Mouse (Mus musculus) right cerebral cortex, adult 2 months (tissue): ENCODE measurements around the gene Nedd9.

Experiments
- DNase-seq, 2 experiments: peaks; one replicate each; pipeline ENCODE4 v3.0.0; 2021 to 2022; ENCODE audit warnings: low spot score in 2 of 2

The Nedd9 gene

GRCm38 (mm10) chr13:41410191-41411074, 76.7 kb downstream of the Nedd9 start:
- DNase-seq = no peak

- DNase-seq = no peak
Measured at GRCm38 (mm10) chr13:41409291-41409690, 77.9 kb downstream of the Nedd9 start.

GRCm38 (mm10) chr13:41408374-41408952, 78.7 kb downstream of the Nedd9 start:
- DNase-seq = peak in 1 of 2 experiments; percentile 5

GRCm38 (mm10) chr13:41405009-41405408, 82.2 kb downstream of the Nedd9 start:
- DNase-seq = no peak

GRCm38 (mm10) chr13:41403838-41404237, 83.3 kb downstream of the Nedd9 start:
- DNase-seq = no peak

GRCm38 (mm10) chr13:41402441-41403003, 84.6 kb downstream of the Nedd9 start:
- no peak for DNase-seq

GRCm38 (mm10) chr13:41401775-41402174, 85.4 kb downstream of the Nedd9 start:
- no peak for DNase-seq

- DNase-seq = no peak
Measured at GRCm38 (mm10) chr13:41400289-41400688, 86.9 kb downstream of the Nedd9 start.

- no peak for DNase-seq
Measured at GRCm38 (mm10) chr13:41392191-41392590, 95.0 kb downstream of the Nedd9 start.

- no peak for DNase-seq
Measured at GRCm38 (mm10) chr13:41390698-41391097, 96.5 kb downstream of the Nedd9 start.

- DNase-seq = no peak
Measured at GRCm38 (mm10) chr13:41386581-41386980, 100.6 kb downstream of the Nedd9 start.

- DNase-seq = no peak
Measured at GRCm38 (mm10) chr13:41384896-41385295, 102.3 kb downstream of the Nedd9 start.

GRCm38 (mm10) chr13:41382635-41383034, 104.5 kb downstream of the Nedd9 start:
- no peak for DNase-seq

GRCm38 (mm10) chr13:41381806-41382546, 105.2 kb downstream of the Nedd9 start:
- no peak for DNase-seq

GRCm38 (mm10) chr13:41381041-41381805, 105.9 kb downstream of the Nedd9 start:
- DNase-seq = no peak

GRCm38 (mm10) chr13:41379951-41380465, 107.2 kb downstream of the Nedd9 start:
- DNase-seq = no peak

GRCm38 (mm10) chr13:41378462-41378861, 108.7 kb downstream of the Nedd9 start:
- no peak for DNase-seq

- no peak for DNase-seq
Measured at GRCm38 (mm10) chr13:41377856-41378255, 109.3 kb downstream of the Nedd9 start.

- DNase-seq = no peak
Measured at GRCm38 (mm10) chr13:41377011-41377431, 110.1 kb downstream of the Nedd9 start.

GRCm38 (mm10) chr13:41376111-41376510, 111.1 kb downstream of the Nedd9 start:
- no peak for DNase-seq

GRCm38 (mm10) chr13:41375696-41376095, 111.5 kb downstream of the Nedd9 start:
- no peak for DNase-seq
